Mouse (Mus musculus): ENCODE measurements at regions not wholly inside any gene's neighbourhood (a gene's known extent, or its start where the extent isn't known, plus 50 kb on each side); places are given as distances from the start of the nearest gene placed in this dataset.
"Not testable (repeated sequence)": the region's sequence is repeated elsewhere in the genome, so short reads cannot be mapped to it uniquely, and the experiment has no call there.

GRCm38 (mm10) chr4:105633789-105634188 is 155.9 kb upstream of the Gm12728 start:
- in situ Hi-C loops (cut with MseI, MboI) = no loop called here

DNA sequence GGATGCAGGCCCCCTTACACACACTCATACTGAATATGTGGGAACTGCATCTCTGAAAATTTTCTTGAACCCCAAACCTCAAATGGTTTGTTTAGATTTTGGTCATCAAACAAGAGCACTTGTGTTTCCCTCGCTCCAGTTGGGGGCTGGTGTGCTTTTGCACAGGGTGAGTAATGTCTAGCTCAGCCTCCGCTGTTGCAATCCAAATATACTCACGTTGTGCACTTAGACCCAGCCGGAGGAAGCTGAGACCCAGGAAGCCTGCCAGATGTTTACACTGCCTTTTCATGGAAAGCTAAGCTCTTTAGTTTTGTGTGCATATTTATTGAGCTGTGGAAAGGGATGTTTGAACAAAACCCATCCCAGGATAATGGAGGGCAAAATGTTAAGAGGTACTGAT is 148.9 kb upstream of the Gm12728 start:
- in situ Hi-C loops (cut with MseI, MboI) = no loop called here

DNA sequence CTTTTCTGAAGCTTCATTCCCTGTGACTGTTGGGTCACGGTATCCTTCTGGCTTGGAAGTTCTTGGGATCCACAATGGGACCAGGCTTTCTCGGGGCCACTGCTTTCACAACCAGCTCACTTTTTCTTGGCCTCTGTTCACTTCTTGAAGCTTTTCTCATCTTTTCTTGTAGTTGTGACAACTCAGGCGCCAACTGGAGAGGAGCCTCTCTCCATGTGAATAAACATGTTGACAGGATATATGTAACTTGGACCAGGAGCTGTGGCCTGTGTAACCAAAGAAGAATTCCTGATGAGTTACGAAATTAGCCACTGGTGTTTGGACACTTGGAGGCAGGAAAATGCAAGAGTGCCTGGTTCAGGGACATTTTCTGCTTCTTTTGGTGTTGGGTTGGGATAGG is 148.1 kb upstream of the Gm12728 start:
- in situ Hi-C loops (cut with MseI, MboI) = no loop called here

- in situ Hi-C loops (cut with MseI, MboI) = no loop called here
Measured at GRCm38 (mm10) chr4:105648820-105649446, 140.7 kb upstream of the Gm12728 start.

DNA sequence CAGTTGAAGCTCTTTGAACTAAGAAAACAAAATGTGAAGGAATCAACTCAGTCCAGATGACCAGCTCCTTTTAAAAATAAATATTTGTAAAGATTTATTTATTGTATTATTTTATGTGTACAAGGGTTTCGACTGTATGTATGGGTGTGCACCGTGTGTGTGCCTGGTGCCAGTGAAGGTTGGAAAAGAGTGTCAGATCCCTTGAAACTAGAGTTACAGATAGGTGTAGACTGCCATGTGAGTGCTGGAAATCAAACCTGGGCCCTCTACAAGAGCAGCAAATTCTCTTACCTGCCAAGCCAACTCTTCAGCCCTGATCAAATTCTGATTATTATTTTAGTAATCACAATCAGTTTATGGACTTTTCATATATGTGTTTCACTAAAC is 140.2 kb upstream of the Gm12728 start:
- in situ Hi-C loops (cut with MseI, MboI) = no loop called here

GRCm38 (mm10) chr4:105656071-105656655 is 133.5 kb upstream of the Gm12728 start:
- in situ Hi-C loops (cut with MseI, MboI) = no loop called here

- in situ Hi-C loops (cut with MseI, MboI) = no loop called here
Measured at GRCm38 (mm10) chr4:105658581-105658980, 131.1 kb upstream of the Gm12728 start.

DNA sequence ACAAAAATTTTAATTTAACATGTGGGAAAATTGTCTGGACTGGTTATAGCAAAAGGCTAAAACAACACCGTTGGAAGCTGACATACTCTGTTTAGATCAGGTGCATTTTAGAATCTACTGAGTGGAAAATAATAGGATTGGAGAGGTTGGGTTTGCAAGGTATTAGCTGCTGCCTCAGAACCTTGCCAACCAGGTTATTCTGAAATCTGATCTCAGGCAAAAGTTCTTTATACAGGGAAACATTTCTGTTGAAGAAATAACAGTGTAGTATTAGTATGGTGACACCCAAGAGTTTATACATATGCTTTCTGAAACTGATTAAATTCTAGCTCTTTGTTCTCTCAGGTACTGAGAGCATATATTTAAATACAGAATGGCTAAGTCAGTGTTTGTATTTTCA is 113.0 kb upstream of the Gm12728 start:
- in situ Hi-C loops (cut with MseI, MboI) = no loop called here

- in situ Hi-C loops (cut with MseI, MboI) = no loop called here
Measured at GRCm38 (mm10) chr4:105690716-105691115, 99.0 kb upstream of the Gm12728 start.

GRCm38 (mm10) chr4:105692380-105692779 is 97.3 kb upstream of the Gm12728 start:
- in situ Hi-C loops (cut with MseI, MboI) = no loop called here

GRCm38 (mm10) chr4:105695895-105696294 is 93.8 kb upstream of the Gm12728 start:
- in situ Hi-C loops (cut with MseI, MboI) = no loop called here

DNA sequence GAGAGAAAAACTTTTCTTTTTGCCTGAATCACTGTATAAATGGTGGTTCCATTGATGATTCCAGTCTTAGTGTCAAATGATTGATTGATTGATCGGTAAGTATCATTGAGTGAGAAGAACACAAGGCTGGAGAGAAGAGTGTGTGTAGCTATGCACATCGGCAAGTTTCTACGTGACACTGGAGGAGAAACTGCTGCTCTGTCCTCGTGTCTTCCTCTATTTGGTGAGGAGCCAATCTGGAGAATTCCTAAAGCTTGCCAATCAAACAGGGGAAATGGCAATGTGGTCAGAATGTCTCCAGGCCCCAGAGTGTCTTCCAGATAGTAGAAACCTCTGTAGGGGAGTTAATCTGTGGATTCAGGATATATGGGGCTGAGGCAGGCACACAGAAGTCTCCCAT is 92.5 kb upstream of the Gm12728 start:
- in situ Hi-C loops (cut with MseI, MboI) = no loop called here

DNA sequence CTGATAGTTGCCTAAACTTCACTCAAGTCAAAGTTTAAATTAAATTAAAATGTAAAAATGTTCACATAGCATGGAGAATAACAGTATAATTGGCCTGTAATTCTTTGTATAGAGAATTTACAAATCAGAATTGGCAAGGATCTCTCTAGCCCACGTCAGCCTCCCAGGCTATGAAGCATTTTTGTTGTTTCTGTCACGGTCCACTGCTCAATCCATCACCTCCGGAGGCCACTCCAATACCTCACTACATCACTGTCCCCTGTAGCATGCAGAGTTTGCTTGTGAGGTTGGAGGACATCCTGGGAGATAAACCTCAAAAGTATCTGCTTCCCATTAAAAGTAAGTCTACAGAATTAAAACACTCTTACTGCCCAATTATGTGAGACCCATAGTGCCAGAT is 87.6 kb upstream of the Gm12728 start:
- in situ Hi-C loops (cut with MseI, MboI) = no loop called here

- in situ Hi-C loops (cut with MseI, MboI) = no loop called here
Measured at GRCm38 (mm10) chr4:105703408-105703807, 86.3 kb upstream of the Gm12728 start.

GRCm38 (mm10) chr4:105704271-105704670 is 85.4 kb upstream of the Gm12728 start:
- in situ Hi-C loops (cut with MseI, MboI) = no loop called here

- in situ Hi-C loops (cut with MseI, MboI) = no loop called here
Measured at GRCm38 (mm10) chr4:105705996-105706395, 83.7 kb upstream of the Gm12728 start.

DNA sequence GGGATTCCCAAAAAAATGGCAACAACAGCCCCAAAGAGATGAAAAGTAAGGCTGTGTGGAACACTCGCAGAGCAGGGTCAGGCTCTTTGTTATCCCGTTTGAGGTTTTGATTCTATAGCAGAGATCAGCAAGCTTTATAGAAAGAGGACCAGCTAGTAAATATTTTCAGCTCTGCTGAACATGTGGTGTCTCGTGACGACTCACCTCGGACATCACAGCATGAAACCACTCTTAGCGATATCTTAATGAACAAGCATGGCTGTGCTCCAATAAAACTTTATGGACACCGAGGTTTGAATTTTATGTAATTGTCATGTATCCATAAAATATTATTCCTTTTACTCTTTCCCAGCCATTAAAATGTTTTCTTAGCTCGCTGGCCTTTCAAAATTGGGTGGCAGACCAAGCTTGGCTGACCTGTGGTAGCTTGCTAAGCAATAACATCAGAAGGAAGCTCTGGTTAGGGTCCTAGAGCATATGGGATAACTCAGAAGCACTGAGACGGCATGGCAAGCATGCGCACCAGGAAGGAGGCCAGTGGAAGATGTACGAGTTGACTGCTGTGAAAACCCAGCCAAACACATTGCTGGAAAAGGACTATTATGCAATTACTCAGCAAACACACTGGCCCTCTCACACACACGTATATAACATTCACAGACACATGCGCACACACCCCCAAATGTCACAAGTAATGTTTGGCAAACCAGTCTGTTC is 81.4 kb upstream of the Gm12728 start:
- in situ Hi-C loops (cut with MseI, MboI) = no loop called here

DNA sequence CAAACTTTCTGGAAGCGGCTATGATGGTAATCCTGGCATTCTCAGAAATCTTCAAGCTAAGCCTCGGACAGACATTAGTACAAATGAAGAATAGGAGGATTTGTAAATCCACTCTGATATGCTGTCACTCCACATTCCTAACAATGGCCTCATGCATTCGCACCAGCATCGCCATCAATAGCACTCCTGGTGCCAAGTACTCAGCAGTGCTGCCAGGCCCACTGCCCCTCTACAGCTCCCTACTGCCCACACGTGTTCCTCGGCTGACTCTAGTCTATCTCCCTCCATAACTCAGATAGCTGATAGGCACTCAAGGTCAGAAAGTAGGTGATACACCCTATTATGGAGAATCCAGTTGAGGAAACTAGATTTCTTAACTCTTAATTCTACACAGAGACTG is 75.7 kb upstream of the Gm12728 start:
- in situ Hi-C loops (cut with MseI, MboI) = no loop called here

DNA sequence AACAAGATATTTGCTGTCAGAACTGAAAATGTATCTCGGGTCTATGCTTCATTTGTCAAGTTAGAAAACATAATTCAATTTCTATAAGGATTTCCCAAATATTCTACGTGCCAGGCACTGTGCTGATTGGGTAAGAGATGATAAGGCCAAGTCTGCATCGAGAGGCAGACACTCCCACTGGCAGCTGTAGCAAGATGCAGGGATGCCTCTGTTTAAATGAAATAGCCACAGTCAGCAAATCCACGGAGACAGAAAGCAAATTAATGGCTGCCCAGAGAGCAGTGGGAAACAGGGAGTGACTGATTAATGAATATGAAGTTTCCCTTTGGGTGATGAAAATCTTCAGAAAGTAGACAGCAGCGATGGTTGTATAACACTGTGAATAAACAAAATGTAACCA is 71.6 kb upstream of the Gm12728 start:
- in situ Hi-C loops (cut with MseI, MboI) = no loop called here

- in situ Hi-C loops (cut with MseI, MboI) = no loop called here
Measured at GRCm38 (mm10) chr4:105728696-105729095, 61.0 kb upstream of the Gm12728 start.

DNA sequence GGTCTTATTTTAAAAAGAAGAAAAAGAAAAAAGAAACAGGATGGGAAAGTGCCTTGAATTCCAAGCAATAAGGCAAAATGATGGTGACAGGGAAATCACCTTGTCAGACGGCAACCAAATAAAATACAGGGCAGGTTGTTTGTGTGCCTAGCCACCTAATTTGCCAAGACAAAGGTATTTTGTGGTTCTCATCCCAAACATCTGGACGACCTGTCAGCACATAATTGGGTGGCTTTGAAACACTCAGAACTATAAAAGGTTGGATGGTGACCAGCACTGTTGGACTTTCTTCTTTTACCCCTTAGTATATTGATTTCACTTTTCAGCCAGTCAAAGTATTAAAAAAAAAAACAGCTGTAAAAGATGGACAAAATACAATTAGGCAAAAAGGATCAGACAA is 58.8 kb upstream of the Gm12728 start:
- in situ Hi-C loops (cut with MseI, MboI) = no loop called here

DNA sequence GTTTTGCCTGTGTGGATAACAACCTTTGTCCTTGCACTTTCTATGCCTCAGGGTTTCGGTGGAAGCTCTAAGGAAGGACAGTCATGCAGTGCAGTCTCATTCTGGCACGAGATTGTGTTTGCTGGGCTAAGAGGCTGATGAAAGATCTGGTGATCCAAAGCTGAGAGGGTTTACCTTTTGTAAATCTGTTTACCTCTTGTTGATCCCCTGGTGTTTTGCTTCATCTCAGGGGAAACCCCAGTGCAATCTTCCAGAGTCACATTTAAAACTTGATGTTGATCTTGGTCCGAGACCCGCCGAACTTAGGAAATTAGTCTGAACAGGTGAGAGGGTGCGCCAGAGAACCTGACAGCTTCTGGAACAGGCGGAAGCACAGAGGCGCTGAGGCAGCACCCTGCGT is 54.6 kb upstream of the Gm12728 start:
- in situ Hi-C loops (cut with MseI, MboI) = not testable (repeated sequence)

All from mouse trophoblast stem cell (cell line).